Mouse (Mus musculus): ENCODE measurements around the gene Shisa7. TPM values are rescaled to one million over a fixed set of nuclear protein-coding genes. Genes with fewer than 3 reads are reported as not detected.

The Shisa7 gene
- polyA plus RNA-seq, 1 experiment, result 14.1 TPM

GRCm38 (mm10) chr7:4844917-4845309, 417 bp upstream of the Shisa7 start:
- Histone ChIP-seq H3K36me3 (ENCODE audit: control insufficient read depth, insufficient read depth, low read length) (no peaks in the 10 kb centered on the region), H3K4me1 (ENCODE audit: control insufficient read depth, insufficient read depth, low read length) (no peaks in the 10 kb centered on the region), H3K4me3 (ENCODE audit: insufficient read depth, low read depth, low read length) (no peak overlapping the region), H3K27ac (ENCODE audit: insufficient read depth, low read depth, low read length) (no peak overlapping the region), H3K27me3 (replicated peaks; ENCODE audit: control insufficient read depth, insufficient read depth, low read length) (no peaks in the 10 kb centered on the region)
- DNase-seq, result peak; percentile 74
- 9% methylated on average over 13 of the region's 13 CpGs for WGBS
- TF ChIP-seq POLR2A (IDR thresholded peaks at IDR 0.05; ENCODE audit: low read depth, low read length), result no peak
- TF ChIP-seq CTCF (conservative IDR thresholded peaks at IDR 0.05; ENCODE audit: insufficient read depth, insufficient read length, low read depth, low read length), result no peak

GRCm38 (mm10) chr7:4843604-4844244, 772 bp downstream of the Shisa7 start:
- Histone ChIP-seq H3K4me1 (ENCODE audit: control insufficient read depth, insufficient read depth, low read length) (no peaks in the 10 kb centered on the region), H3K27ac (ENCODE audit: insufficient read depth, low read depth, low read length) (no peak overlapping the region), H3K36me3 (ENCODE audit: control insufficient read depth, insufficient read depth, low read length) (no peaks in the 10 kb centered on the region), H3K4me3 (ENCODE audit: insufficient read depth, low read depth, low read length) (no peak overlapping the region), H3K27me3 (replicated peaks; ENCODE audit: control insufficient read depth, insufficient read depth, low read length) (no peaks in the 10 kb centered on the region)
- no peak for DNase-seq
- TF ChIP-seq CTCF (conservative IDR thresholded peaks at IDR 0.05; ENCODE audit: insufficient read depth, insufficient read length, low read depth, low read length), result no peak
- no peak for TF ChIP-seq POLR2A (IDR thresholded peaks at IDR 0.05; ENCODE audit: low read depth, low read length)
- 3% methylated on average over 34 of the region's 34 CpGs for WGBS

- TF ChIP-seq CTCF (conservative IDR thresholded peaks at IDR 0.05; ENCODE audit: insufficient read depth, insufficient read length, low read depth, low read length) (no peak), POLR2A (IDR thresholded peaks at IDR 0.05; ENCODE audit: low read depth, low read length) (no peak)
- no peak overlapping the region for H3K4me3 ChIP-seq (ENCODE audit: insufficient read depth, low read depth, low read length)
- H3K36me3 ChIP-seq (ENCODE audit: control insufficient read depth, insufficient read depth, low read length), result no peaks in the 10 kb centered on the region
- WGBS, result 4% methylated on average over 16 of the region's 16 CpGs
- no peak overlapping the region for H3K27ac ChIP-seq (ENCODE audit: insufficient read depth, low read depth, low read length)
- H3K4me1 ChIP-seq (ENCODE audit: control insufficient read depth, insufficient read depth, low read length), result no peaks in the 10 kb centered on the region
- no peak for DNase-seq
- no peaks in the 10 kb centered on the region for H3K27me3 ChIP-seq (replicated peaks; ENCODE audit: control insufficient read depth, insufficient read depth, low read length)
Observed at GRCm38 (mm10) chr7:4842634-4843131, 1.8 kb downstream of the Shisa7 start.

GRCm38 (mm10) chr7:4842077-4842476, 2.4 kb downstream of the Shisa7 start:
- WGBS, result 63% methylated on average over 5 of the region's 5 CpGs
- Histone ChIP-seq H3K4me3 (ENCODE audit: insufficient read depth, low read depth, low read length) (no peak overlapping the region), H3K27ac (ENCODE audit: insufficient read depth, low read depth, low read length) (no peak overlapping the region), H3K36me3 (ENCODE audit: control insufficient read depth, insufficient read depth, low read length) (no peaks in the 10 kb centered on the region), H3K4me1 (ENCODE audit: control insufficient read depth, insufficient read depth, low read length) (no peaks in the 10 kb centered on the region), H3K27me3 (replicated peaks; ENCODE audit: control insufficient read depth, insufficient read depth, low read length) (no peaks in the 10 kb centered on the region)
- TF ChIP-seq CTCF (conservative IDR thresholded peaks at IDR 0.05; ENCODE audit: insufficient read depth, insufficient read length, low read depth, low read length) (no peak), POLR2A (IDR thresholded peaks at IDR 0.05; ENCODE audit: low read depth, low read length) (no peak)
- no peak for DNase-seq

- no peak for TF ChIP-seq CTCF (conservative IDR thresholded peaks at IDR 0.05; ENCODE audit: insufficient read depth, insufficient read length, low read depth, low read length)
- no peak for TF ChIP-seq POLR2A (IDR thresholded peaks at IDR 0.05; ENCODE audit: low read depth, low read length)
- peaks cover 3% of the 10 kb centered on the region; the same call in 1 of the 2 replicates for H3K4me1 ChIP-seq (ENCODE audit: control insufficient read depth, insufficient read depth, low read length)
- no peak overlapping the region for H3K27ac ChIP-seq (ENCODE audit: insufficient read depth, low read depth, low read length)
- no peak overlapping the region for H3K4me3 ChIP-seq (ENCODE audit: insufficient read depth, low read depth, low read length)
- H3K36me3 ChIP-seq (ENCODE audit: control insufficient read depth, insufficient read depth, low read length), result no peaks in the 10 kb centered on the region
- no peak for DNase-seq
- H3K27me3 ChIP-seq (replicated peaks; ENCODE audit: control insufficient read depth, insufficient read depth, low read length), result no peaks in the 10 kb centered on the region
- 9% methylated on average over 1 of the region's 1 CpGs for WGBS
Observed at GRCm38 (mm10) chr7:4837639-4838038, 6.9 kb downstream of the Shisa7 start.

- no peaks in the 10 kb centered on the region for H3K36me3 ChIP-seq (ENCODE audit: control insufficient read depth, insufficient read depth, low read length)
- peak; percentile 88 for DNase-seq
- WGBS, result under 1% methylated on average over 51 of the region's 51 CpGs
- peak; percentile 66 for TF ChIP-seq CTCF (conservative IDR thresholded peaks at IDR 0.05; ENCODE audit: insufficient read depth, insufficient read length, low read depth, low read length)
- TF ChIP-seq POLR2A (IDR thresholded peaks at IDR 0.05; ENCODE audit: low read depth, low read length), result no peak
- H3K4me1 ChIP-seq (ENCODE audit: control insufficient read depth, insufficient read depth, low read length), result peaks cover 3% of the 10 kb centered on the region; the same call in 1 of the 2 replicates
- no peak overlapping the region for H3K27ac ChIP-seq (ENCODE audit: insufficient read depth, low read depth, low read length)
- peak overlapping the region; percentile 56 for H3K4me3 ChIP-seq (ENCODE audit: insufficient read depth, low read depth, low read length)
- no peaks in the 10 kb centered on the region for H3K27me3 ChIP-seq (replicated peaks; ENCODE audit: control insufficient read depth, insufficient read depth, low read length)
Observed at GRCm38 (mm10) chr7:4836351-4836792, 8.1 kb downstream of the Shisa7 start.

GRCm38 (mm10) chr7:4835631-4836327, 8.7 kb downstream of the Shisa7 start:
- no peaks in the 10 kb centered on the region for H3K36me3 ChIP-seq (ENCODE audit: control insufficient read depth, insufficient read depth, low read length)
- WGBS, result 5% methylated on average over 34 of the region's 34 CpGs
- TF ChIP-seq POLR2A (IDR thresholded peaks at IDR 0.05; ENCODE audit: low read depth, low read length), result no peak
- no peak for TF ChIP-seq CTCF (conservative IDR thresholded peaks at IDR 0.05; ENCODE audit: insufficient read depth, insufficient read length, low read depth, low read length)
- H3K4me3 ChIP-seq (ENCODE audit: insufficient read depth, low read depth, low read length), result peak overlapping the region; percentile 56
- no peaks in the 10 kb centered on the region for H3K27me3 ChIP-seq (replicated peaks; ENCODE audit: control insufficient read depth, insufficient read depth, low read length)
- DNase-seq, result peak; percentile 43
- H3K27ac ChIP-seq (ENCODE audit: insufficient read depth, low read depth, low read length), result no peak overlapping the region
- peaks cover 3% of the 10 kb centered on the region; the same call in 1 of the 2 replicates for H3K4me1 ChIP-seq (ENCODE audit: control insufficient read depth, insufficient read depth, low read length)

Data from kidney, adult 2 months (tissue).